Mouse (Mus musculus) brain, embryonic 14.5 days (tissue): ENCODE results near the gene Crebrf.

Source experiments
- CTCF ChIP-seq: fragments of 200-500 bp; IDR thresholded peaks from 2 replicates; pipeline ENCODE4 v1.5.1; 2012; ENCODE audit warnings: inconsistent platforms, mild to moderate bottlenecking, moderate library complexity, borderline replicate concordance; ENCODE audit not compliant: insufficient read depth, insufficient read length; ENCODE audit errors: extremely low read depth
- POLR2A ChIP-seq: fragments of 200-500 bp; IDR thresholded peaks from 2 replicates; pipeline ENCODE4 v1.6.1; 2012; ENCODE audit warnings: mild to moderate bottlenecking, inconsistent platforms, borderline replicate concordance; ENCODE audit not compliant: poor library complexity, insufficient read depth, insufficient read length, severe bottlenecking; ENCODE audit errors: extremely low read depth

DNA sequence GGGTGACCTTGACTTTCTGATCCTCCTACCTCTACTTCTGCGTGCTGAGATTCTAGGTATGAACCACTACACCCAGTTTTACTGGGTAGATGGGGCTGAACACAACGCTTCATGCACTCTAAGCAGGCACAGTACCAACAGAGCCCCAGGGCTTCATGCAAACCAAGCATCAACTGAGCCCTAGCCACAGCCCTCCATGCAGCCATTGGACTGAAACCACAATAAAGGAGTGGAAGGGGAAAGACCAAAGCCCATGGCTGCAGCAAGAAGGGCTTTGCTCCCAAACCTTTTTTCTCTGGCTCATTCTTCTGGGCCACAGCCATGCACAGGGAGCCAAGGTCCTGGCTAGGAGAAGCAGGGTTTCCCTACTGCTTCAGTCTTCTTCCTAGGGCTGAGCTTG is 97.2 kb downstream of the Crebrf start:
- TF ChIP-seq POLR2A (no peak), CTCF (no peak)
